Mouse (Mus musculus) cerebral cortex, adult 2 months (tissue): ENCODE results near the gene Gpam.

Experiments used
- WGBS: fragments of 180-500 bp; shearing (Covaris S2); methylation state at CpG from one replicate; pipeline ENCODE4 v1.1.7; 2018; 5-methylcytosine and 5-hydroxymethylcytosine counted together

Gpam gene

GRCm38 (mm10) chr19:55101659-55102058 is 25.4 kb downstream of the Gpam start:
- 66% methylated on average over 4 of the region's 4 CpGs for WGBS

- 49% methylated on average over 2 of the region's 2 CpGs for WGBS
Measured at GRCm38 (mm10) chr19:55100227-55101140, 26.6 kb downstream of the Gpam start.

- under 1% methylated on average over 69 of the region's 69 CpGs for WGBS
Measured at GRCm38 (mm10) chr19:55099184-55100160, 27.6 kb downstream of the Gpam start.

- under 1% methylated on average over 30 of the region's 30 CpGs for WGBS
Measured at GRCm38 (mm10) chr19:55098409-55099183, 28.4 kb downstream of the Gpam start.

- 60% methylated on average over 9 of the region's 9 CpGs for WGBS
Measured at GRCm38 (mm10) chr19:55097396-55097967, 29.6 kb downstream of the Gpam start.

- WGBS, result 63% methylated on average over 4 of the region's 4 CpGs
Measured at GRCm38 (mm10) chr19:55096666-55097065, 30.4 kb downstream of the Gpam start.

- 61% methylated on average over 7 of the region's 7 CpGs for WGBS
Measured at GRCm38 (mm10) chr19:55095547-55095946, 31.5 kb downstream of the Gpam start.

GRCm38 (mm10) chr19:55091602-55092413 is 35.2 kb downstream of the Gpam start:
- WGBS, result 47% methylated on average over 17 of the region's 17 CpGs

GRCm38 (mm10) chr19:55090885-55091284 is 36.2 kb downstream of the Gpam start:
- 87% methylated on average over 12 of the region's 12 CpGs for WGBS

- 89% methylated on average over 7 of the region's 7 CpGs for WGBS
Measured at GRCm38 (mm10) chr19:55090142-55090541, 36.9 kb downstream of the Gpam start.

GRCm38 (mm10) chr19:55087776-55088175 is 39.3 kb downstream of the Gpam start:
- 85% methylated on average over 8 of the region's 8 CpGs for WGBS

- WGBS, result 98% methylated on average over 7 of the region's 7 CpGs
Measured at GRCm38 (mm10) chr19:55085857-55086185, 41.2 kb downstream of the Gpam start.

- WGBS, result 92% methylated on average over 4 of the region's 4 CpGs
Measured at GRCm38 (mm10) chr19:55084971-55085856, 41.8 kb downstream of the Gpam start.

GRCm38 (mm10) chr19:55076822-55077221 is 50.2 kb downstream of the Gpam start:
- 39% methylated on average over 8 of the region's 8 CpGs for WGBS

GRCm38 (mm10) chr19:55073004-55073403 is 54.0 kb downstream of the Gpam start:
- 79% methylated on average over 3 of the region's 3 CpGs for WGBS

GRCm38 (mm10) chr19:55069054-55069453 is 58.0 kb downstream of the Gpam start:
- WGBS, result 56% methylated on average over 8 of the region's 8 CpGs

GRCm38 (mm10) chr19:55063272-55063671 is 63.8 kb downstream of the Gpam start:
- 30% methylated on average over 6 of the region's 6 CpGs for whole genome bisulfite sequencing

GRCm38 (mm10) chr19:55062501-55062900 is 64.5 kb downstream of the Gpam start:
- WGBS, result 66% methylated on average over 8 of the region's 8 CpGs

GRCm38 (mm10) chr19:55061951-55062350 is 65.1 kb downstream of the Gpam start:
- whole genome bisulfite sequencing, result 12% methylated on average over 5 of the region's 5 CpGs
